Mouse (Mus musculus): Measurements from ENCODE around the gene Fpr2.
"Not testable (repeated sequence)": the region's sequence is repeated elsewhere in the genome, so short reads cannot be mapped to it uniquely, and the experiment has no call there.

The Fpr2 gene

GRCm38 (mm10) chr17:17883840-17884239 lies 3.8 kb upstream of the Fpr2 start, which contains the start of gene Fpr1:
Fpr1 (minus strand) TSS chr17:17883940.
- no peak for DNase-seq

GRCm38 (mm10) chr17:17889732-17890425 lies 2.3 kb downstream of the Fpr2 start:
- no peak for DNase-seq

- DNase-seq = peak; percentile 37
Measured at GRCm38 (mm10) chr17:17896039-17896438, 8.4 kb downstream of the Fpr2 start.

GRCm38 (mm10) chr17:17899268-17899667 lies 11.6 kb downstream of the Fpr2 start:
- no peak for DNase-seq

GRCm38 (mm10) chr17:17900768-17901167 lies 13.1 kb downstream of the Fpr2 start:
- DNase-seq = no peak

GRCm38 (mm10) chr17:17909636-17910421 lies 22.2 kb downstream of the Fpr2 start:
- peak; percentile 89 for DNase-seq

- not testable (repeated sequence) for DNase-seq
Measured at GRCm38 (mm10) chr17:17912618-17913017, 25.0 kb downstream of the Fpr2 start.

GRCm38 (mm10) chr17:17917376-17917775 lies 29.8 kb downstream of the Fpr2 start:
- no peak for DNase-seq

- no peak for DNase-seq
Measured at GRCm38 (mm10) chr17:17917782-17918181, 30.2 kb downstream of the Fpr2 start.
